Mouse (Mus musculus) midbrain, embryonic 14.5 days (tissue): ENCODE data around the gene Tmem269. TPM values are rescaled to one million over a fixed set of nuclear protein-coding genes. Genes with fewer than 3 reads are reported as not detected.
A peak's percentile ranks its signal among the peaks of the same experiment; 100 is the strongest.

ENCODE experiments used
- ATAC-seq: fragments of 200-750 bp; cut with Nextera tagmentation; 2 replicates; pipeline ENCODE4 v1.8.0; 2017; ENCODE audit warnings: moderate number of reproducible peaks, moderate library complexity; ENCODE audit not compliant: low FRiP score, low TSS enrichment
- DNase-seq: peaks from one replicate; pipeline ENCODE4 v3.0.0-alpha.2; 2015
- H3K27ac ChIP-seq: fragments of 300-500 bp; sonication (generic); replicated peaks from 2 replicates; pipeline ENCODE4 v1.5.1; 2014; ENCODE audit warnings: mild to moderate bottlenecking, low read depth, low read length, moderate library complexity
- H3K27me3 ChIP-seq: fragments of 300-500 bp; sonication (generic); 2 replicates; pipeline ENCODE4 v1.6.1; 2014; ENCODE audit warnings: low read length, control low read depth, mixed read lengths; ENCODE audit not compliant: control insufficient read depth, insufficient read depth
- H3K36me3 ChIP-seq: fragments of 300-500 bp; sonication (generic); 2 replicates; pipeline ENCODE4 v1.6.1; 2014; ENCODE audit warnings: low read length, control low read depth; ENCODE audit not compliant: control insufficient read depth, insufficient read depth
- H3K4me1 ChIP-seq: fragments of 300-500 bp; sonication (generic); 2 replicates; pipeline ENCODE4 v1.6.1; 2014; ENCODE audit warnings: mild to moderate bottlenecking, antibody characterized with exemption, low read length, control low read depth; ENCODE audit not compliant: control insufficient read depth, insufficient read depth
- H3K4me2 ChIP-seq: fragments of 300-500 bp; sonication (generic); 2 replicates; pipeline ENCODE4 v1.6.1; 2014; ENCODE audit warnings: mild to moderate bottlenecking, low read length, moderate library complexity
- H3K4me3 ChIP-seq: fragments of 300-500 bp; sonication (generic); replicated peaks from 2 replicates; pipeline ENCODE4 v1.5.1; 2014; ENCODE audit warnings: low read depth, low read length
- H3K9ac ChIP-seq: fragments of 300-500 bp; sonication (generic); replicated peaks from 2 replicates; pipeline ENCODE4 v1.6.1; 2014; ENCODE audit warnings: mild to moderate bottlenecking, low read length, moderate library complexity
- H3K9me3 ChIP-seq: fragments of 300-500 bp; sonication (generic); 2 replicates; pipeline ENCODE4 v1.6.1; 2016; ENCODE audit warnings: low read length, control low read depth, mixed read lengths; ENCODE audit not compliant: control insufficient read depth
- WGBS: fragments of 180-500 bp; shearing (Covaris S2); extraction: QIAGEN DNeasy Blood & Tissue Kit; methylation state at CpG from one replicate; pipeline ENCODE4 v1.1.7; 2014; 5-methylcytosine and 5-hydroxymethylcytosine counted together
- polyA plus RNA-seq: library from polyadenylated mRNA; unstranded; fragments of >200 nt; fragmentation: Nextera tagmentation; extraction: Ambion mirVana; gene quantifications from 2 replicates; pipeline ENCODE4 v1.2.1, GENCODE M21; 2014

Tmem269 gene
- polyA plus RNA-seq, 1 experiment from 2014 or later, result 0.29 TPM

- peak within 1 kb of the TSS; percentile 79 for H3K4me2 ChIP-seq
- H3K4me1 ChIP-seq, result peaks cover 17% of the 10 kb centered on the region; the same call in 1 of the 2 replicates
- H3K27me3 ChIP-seq, result no peaks in the 10 kb centered on the region
- ATAC-seq (peak; percentile 92), DNase-seq (peak; percentile 94)
- no peaks in the 10 kb centered on the region for H3K36me3 ChIP-seq
- H3K9me3 ChIP-seq, result no peaks in the 10 kb centered on the region
- peak within 1 kb of the TSS; percentile 82 for H3K4me3 ChIP-seq
- WGBS, result under 1% methylated on average over 43 of the region's 47 CpGs
- H3K27ac ChIP-seq, result peak within 1 kb of the TSS; percentile 86
- H3K9ac ChIP-seq, result peak within 1 kb of the TSS; percentile 79
Observed at GRCm38 (mm10) chr4:119194909-119195581, 23.0 kb downstream of the Tmem269 start, which contains the start of gene Svbp. TSS of gene Svbp (plus strand) at chr4:119195306.

- Histone ChIP-seq H3K4me3 (no peak overlapping the region), H3K9me3 (no peaks in the 10 kb centered on the region), H3K4me1 (peaks cover 13% of the 10 kb centered on the region; the same call in 1 of the 2 replicates), H3K9ac (no peak overlapping the region), H3K4me2 (no peak overlapping the region), H3K36me3 (no peaks in the 10 kb centered on the region), H3K27ac (no peak overlapping the region), H3K27me3 (no peaks in the 10 kb centered on the region)
- WGBS, result 88% methylated on average over 4 of the region's 4 CpGs
- DNase-seq (no peak), ATAC-seq (no peak)
Observed at GRCm38 (mm10) chr4:119192757-119193156, 25.3 kb downstream of the Tmem269 start.

- Histone ChIP-seq H3K36me3 (no peaks in the 10 kb centered on the region), H3K4me2 (no peak overlapping the region), H3K9ac (no peak overlapping the region), H3K4me1 (no peaks in the 10 kb centered on the region), H3K27me3 (no peaks in the 10 kb centered on the region), H3K4me3 (no peak overlapping the region), H3K9me3 (no peaks in the 10 kb centered on the region), H3K27ac (no peak overlapping the region)
- ATAC-seq (no peak), DNase-seq (no peak)
- WGBS, result 80% methylated on average over 3 of the region's 3 CpGs
Observed at GRCm38 (mm10) chr4:119191273-119191672, 26.7 kb downstream of the Tmem269 start.

- no peak overlapping the region for H3K4me3 ChIP-seq
- H3K9ac ChIP-seq, result no peak overlapping the region
- H3K27ac ChIP-seq, result no peak overlapping the region
- H3K4me2 ChIP-seq, result no peak overlapping the region
- ATAC-seq (no peak), DNase-seq (no peak)
- H3K9me3 ChIP-seq, result no peaks in the 10 kb centered on the region
- no peaks in the 10 kb centered on the region for H3K4me1 ChIP-seq
- 86% methylated on average over 8 of the region's 8 CpGs for WGBS
- no peaks in the 10 kb centered on the region for H3K36me3 ChIP-seq
- H3K27me3 ChIP-seq, result no peaks in the 10 kb centered on the region
Observed at GRCm38 (mm10) chr4:119190618-119191017, 27.4 kb downstream of the Tmem269 start.

- ATAC-seq, result no peak
- no peaks in the 10 kb centered on the region for H3K9me3 ChIP-seq
- no peak for DNase-seq
- no peak within 1 kb of the TSS for H3K4me3 ChIP-seq
- H3K4me1 ChIP-seq, result no peaks in the 10 kb centered on the region
- H3K27ac ChIP-seq, result no peak within 1 kb of the TSS
- H3K36me3 ChIP-seq, result no peaks in the 10 kb centered on the region
- H3K4me2 ChIP-seq, result no peak within 1 kb of the TSS
- no peak within 1 kb of the TSS for H3K9ac ChIP-seq
- H3K27me3 ChIP-seq, result no peaks in the 10 kb centered on the region
- 53% methylated on average over 6 of the region's 6 CpGs for WGBS
Observed at GRCm38 (mm10) chr4:119189864-119190263, 28.2 kb downstream of the Tmem269 start, which contains the start of gene Ermap. TSS of gene Ermap (minus strand) at chr4:119190011.

GRCm38 (mm10) chr4:119189392-119189791 is 28.6 kb downstream of the Tmem269 start:
- no peak for ATAC-seq
- WGBS, result 25% methylated on average over 6 of the region's 6 CpGs
- no peak for DNase-seq
- Histone ChIP-seq H3K4me2 (no peak overlapping the region), H3K4me1 (no peaks in the 10 kb centered on the region), H3K9ac (no peak overlapping the region), H3K36me3 (no peaks in the 10 kb centered on the region), H3K27me3 (no peaks in the 10 kb centered on the region), H3K27ac (no peak overlapping the region), H3K4me3 (no peak overlapping the region), H3K9me3 (no peaks in the 10 kb centered on the region)

GRCm38 (mm10) chr4:119188060-119188785 is 29.8 kb downstream of the Tmem269 start:
- Histone ChIP-seq H3K27me3 (no peaks in the 10 kb centered on the region), H3K9me3 (no peaks in the 10 kb centered on the region), H3K27ac (no peak overlapping the region), H3K4me3 (no peak overlapping the region), H3K4me1 (no peaks in the 10 kb centered on the region), H3K4me2 (no peak overlapping the region), H3K36me3 (no peaks in the 10 kb centered on the region), H3K9ac (no peak overlapping the region)
- 64% methylated on average over 11 of the region's 11 CpGs for WGBS
- ATAC-seq (no peak), DNase-seq (no peak)

GRCm38 (mm10) chr4:119185771-119186170 is 32.2 kb downstream of the Tmem269 start:
- Histone ChIP-seq H3K4me2 (no peak overlapping the region), H3K9me3 (no peaks in the 10 kb centered on the region), H3K4me3 (no peak overlapping the region), H3K9ac (no peak overlapping the region), H3K27ac (no peak overlapping the region), H3K36me3 (no peaks in the 10 kb centered on the region), H3K4me1 (no peaks in the 10 kb centered on the region), H3K27me3 (no peaks in the 10 kb centered on the region)
- DNase-seq (no peak), ATAC-seq (no peak)
- WGBS, result 81% methylated on average over 4 of the region's 4 CpGs

- Histone ChIP-seq H3K4me1 (no peaks in the 10 kb centered on the region), H3K27ac (no peak overlapping the region), H3K36me3 (no peaks in the 10 kb centered on the region), H3K27me3 (no peaks in the 10 kb centered on the region), H3K9ac (no peak overlapping the region), H3K4me2 (no peak overlapping the region), H3K4me3 (no peak overlapping the region), H3K9me3 (no peaks in the 10 kb centered on the region)
- DNase-seq, result no peak
- no peak for ATAC-seq
- 65% methylated on average over 1 of the region's 1 CpGs for WGBS
Observed at GRCm38 (mm10) chr4:119183525-119183924, 34.5 kb downstream of the Tmem269 start.
